Mouse (Mus musculus) ES-E14 (cell line): ENCODE measurements around the gene Coro1c.

Experiments used
- CHD2 ChIP-seq: IDR thresholded peaks from 2 replicates; pipeline ENCODE4 v1.6.1; 2014; ENCODE audit warnings: mild to moderate bottlenecking, low read depth, low read length, inconsistent platforms
- HCFC1 ChIP-seq: IDR thresholded peaks from 2 replicates; pipeline ENCODE4 v1.6.1; 2012; ENCODE audit warnings: low read length, inconsistent platforms, borderline replicate concordance; ENCODE audit not compliant: insufficient read depth
- ZC3H11A ChIP-seq: IDR thresholded peaks from 2 replicates; pipeline ENCODE4 v1.6.1; 2012; ENCODE audit warnings: low read depth, mild to moderate bottlenecking, inconsistent platforms, low read length, borderline replicate concordance
- ZNF384 ChIP-seq: IDR thresholded peaks from 2 replicates; pipeline ENCODE4 v1.6.1; 2012; ENCODE audit warnings: low read depth, low read length, inconsistent platforms

DNA sequence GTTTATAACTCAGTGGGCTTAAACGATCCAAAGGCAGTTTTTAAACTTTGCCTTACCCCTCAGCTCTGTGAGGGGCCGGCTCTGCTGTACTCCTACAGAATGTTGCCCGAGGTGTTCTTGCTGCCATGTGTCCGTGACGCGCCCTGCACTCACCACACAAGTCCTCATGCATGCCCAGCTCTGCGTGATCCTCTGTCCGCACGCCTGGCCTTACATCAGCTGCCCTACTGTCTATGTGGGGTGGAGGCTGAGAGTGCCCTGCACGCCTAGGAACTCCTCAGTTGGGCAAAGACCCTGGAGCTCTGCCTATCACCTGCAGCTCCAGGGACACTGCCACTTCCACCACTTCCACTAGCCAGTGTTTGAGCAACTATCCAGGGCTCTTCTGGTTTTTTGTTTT, 50.0 kb downstream of the Coro1c start:
- no peak for TF ChIP-seq CHD2
- TF ChIP-seq ZC3H11A: no peak
- TF ChIP-seq ZNF384: no peak
- TF ChIP-seq HCFC1: no peak
